Mouse (Mus musculus) heart, postnatal 0 days (tissue): Measurements from ENCODE around the gene Med13. TPM values are rescaled to one million over a fixed set of nuclear protein-coding genes. Genes with fewer than 3 reads are reported as not detected.
A peak's percentile ranks its signal among the peaks of the same experiment; 100 is the strongest.

Source experiments
- ATAC-seq: fragments of 200-750 bp; cut with Nextera tagmentation; 2 replicates; pipeline ENCODE4 v1.8.0; 2017; ENCODE audit warnings: low read depth, moderate number of reproducible peaks, moderate library complexity; ENCODE audit not compliant: insufficient read depth
- DNase-seq: peaks from one replicate; pipeline ENCODE4 v3.0.0-alpha.2; 2016; ENCODE audit warnings: low spot score
- H3K27ac ChIP-seq: fragments of 300-500 bp; sonication (generic); 2 replicates; pipeline ENCODE4 v1.5.1; 2014; ENCODE audit warnings: low read depth, mild to moderate bottlenecking
- H3K27me3 ChIP-seq: fragments of 300-500 bp; sonication (generic); 2 replicates; pipeline ENCODE4 v1.6.1; 2014; ENCODE audit warnings: low read length, mixed read lengths; ENCODE audit not compliant: control insufficient read depth, insufficient read depth
- H3K36me3 ChIP-seq: fragments of 300-500 bp; sonication (generic); replicated peaks from 2 replicates; pipeline ENCODE4 v1.6.1; 2014; ENCODE audit warnings: low read length, mixed read lengths; ENCODE audit not compliant: control insufficient read depth, insufficient read depth
- H3K4me1 ChIP-seq: fragments of 300-500 bp; sonication (generic); 2 replicates; pipeline ENCODE4 v1.6.1; 2014; ENCODE audit warnings: antibody characterized with exemption; ENCODE audit not compliant: control insufficient read depth, insufficient read depth
- H3K4me2 ChIP-seq: fragments of 300-500 bp; sonication (generic); 2 replicates; pipeline ENCODE4 v1.6.1; 2014; ENCODE audit warnings: low read depth, mild to moderate bottlenecking, low read length, moderate library complexity
- H3K4me3 ChIP-seq: fragments of 300-500 bp; sonication (generic); 2 replicates; pipeline ENCODE4 v1.5.1; 2014; ENCODE audit warnings: low read depth, low read length
- H3K9ac ChIP-seq: fragments of 300-500 bp; sonication (generic); replicated peaks from 2 replicates; pipeline ENCODE4 v1.6.1; 2014; ENCODE audit warnings: low read depth, low read length, mixed read lengths
- H3K9me3 ChIP-seq: fragments of 300-500 bp; sonication (generic); replicated peaks from 2 replicates; pipeline ENCODE4 v1.6.1; 2016; ENCODE audit warnings: low read length; ENCODE audit not compliant: control insufficient read depth
- CTCF ChIP-seq: IDR thresholded peaks from 2 replicates; pipeline ENCODE4 v1.5.1; 2016; ENCODE audit warnings: antibody characterized with exemption, control low read depth, low read depth
- EP300 ChIP-seq: IDR thresholded peaks from 2 replicates; pipeline ENCODE4 v1.6.1; 2016; ENCODE audit warnings: antibody characterized with exemption, low read depth
- WGBS: fragments of 180-500 bp; shearing (Covaris S2); extraction: QIAGEN DNeasy Blood & Tissue Kit; methylation state at CpG from one replicate; pipeline ENCODE4 v1.1.7; 2014; 5-methylcytosine and 5-hydroxymethylcytosine counted together
- polyA plus RNA-seq: library from polyadenylated mRNA; unstranded; fragments of >200 nt; fragmentation: Nextera tagmentation; extraction: Ambion mirVana; gene quantifications from 2 replicates; pipeline ENCODE4 v1.2.1, GENCODE M21; 2015
- total RNA-seq: library from RNA; depleted of rRNA; stranded (reverse); fragments of >200 nt; gene quantifications from 2 replicates; pipeline ENCODE4 v1.2.3, GENCODE M21; 2014; ENCODE audit warnings: low replicate concordance

Med13 gene
- total and polyA plus RNA-seq, 2 experiments from 2014 or later = 3.7 to 26.3 TPM

DNA sequence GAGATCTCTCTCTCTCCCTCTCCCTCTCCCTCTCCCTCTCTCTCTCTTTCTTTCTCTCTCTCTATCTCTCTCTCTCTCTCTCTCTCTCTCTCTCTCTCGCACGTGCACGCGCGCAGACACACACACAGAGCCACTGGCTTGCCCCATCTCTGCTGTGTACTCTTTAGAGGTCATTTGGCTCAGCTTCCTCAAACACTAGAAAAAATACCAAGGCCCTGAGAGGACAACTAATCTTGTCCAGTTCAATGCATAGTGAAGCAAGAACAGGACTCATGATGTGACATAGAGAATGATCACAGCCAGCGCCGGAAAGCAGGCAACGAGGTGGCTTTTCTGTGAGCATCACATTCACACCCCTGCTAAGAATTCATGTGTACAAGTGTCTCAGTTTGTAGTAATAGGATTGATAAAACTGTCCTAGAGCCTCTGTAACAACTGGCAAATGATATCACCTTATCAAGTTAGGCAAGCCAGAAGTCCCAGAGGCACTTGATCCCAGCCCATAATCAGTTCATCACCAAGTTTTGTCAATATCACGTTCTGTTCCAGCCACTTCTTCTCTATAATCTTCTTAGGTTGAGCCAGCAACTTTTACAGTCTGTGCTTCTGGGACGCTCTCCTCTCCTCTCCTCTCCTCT lies 25.2 kb upstream of the Med13 start:
- Histone ChIP-seq H3K4me1 (peaks cover 21% of the 10 kb centered on the region), H3K27ac (no peak overlapping the region), H3K4me3 (no peak overlapping the region), H3K27me3 (no peaks in the 10 kb centered on the region), H3K9me3 (no peaks in the 10 kb centered on the region), H3K9ac (no peak overlapping the region), H3K36me3 (no peaks in the 10 kb centered on the region), H3K4me2 (no peak overlapping the region)
- ATAC-seq = no peak
- WGBS = 77% methylated on average over 10 of the region's 10 CpGs
- no peak for DNase-seq
- TF ChIP-seq EP300 (no peak), CTCF (no peak)

DNA sequence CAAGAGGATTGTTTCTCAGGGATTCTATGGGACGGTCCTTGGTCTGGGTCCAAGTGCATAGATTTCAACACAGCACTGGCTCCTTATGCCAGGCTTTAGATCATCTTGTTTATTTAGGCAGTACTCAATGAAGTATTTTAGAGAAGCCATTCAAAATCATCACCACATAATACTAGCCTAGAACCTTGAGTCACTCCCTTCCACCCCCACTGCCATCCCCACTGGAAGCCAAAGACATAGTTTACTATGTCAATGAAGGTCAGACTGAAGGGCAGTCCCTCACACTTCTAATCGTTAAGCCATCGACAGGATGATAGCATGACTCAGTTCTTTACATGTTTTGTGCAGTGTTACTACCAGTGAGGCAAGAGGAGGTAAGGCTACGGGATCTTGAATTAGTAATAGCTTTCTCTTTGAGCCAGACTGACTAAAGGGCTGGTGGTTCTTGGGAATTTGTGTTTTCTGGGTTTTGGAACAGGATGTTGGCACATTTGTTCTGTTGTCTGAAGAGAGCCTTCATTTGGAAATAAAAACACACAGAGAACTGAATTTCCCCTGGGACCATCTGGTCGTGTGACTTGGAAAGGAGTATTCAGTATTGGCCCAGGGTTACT lies 24.2 kb upstream of the Med13 start:
- no peak for TF ChIP-seq EP300
- TF ChIP-seq CTCF = no peak
- H3K27ac ChIP-seq = no peak overlapping the region
- no peak overlapping the region for H3K9ac ChIP-seq
- DNase-seq = no peak
- 53% methylated on average over 5 of the region's 5 CpGs for WGBS
- no peak overlapping the region for H3K4me3 ChIP-seq
- no peaks in the 10 kb centered on the region for H3K27me3 ChIP-seq
- no peak overlapping the region for H3K4me2 ChIP-seq
- H3K36me3 ChIP-seq = no peaks in the 10 kb centered on the region
- peaks cover 21% of the 10 kb centered on the region for H3K4me1 ChIP-seq
- ATAC-seq = no peak
- no peaks in the 10 kb centered on the region for H3K9me3 ChIP-seq

DNA sequence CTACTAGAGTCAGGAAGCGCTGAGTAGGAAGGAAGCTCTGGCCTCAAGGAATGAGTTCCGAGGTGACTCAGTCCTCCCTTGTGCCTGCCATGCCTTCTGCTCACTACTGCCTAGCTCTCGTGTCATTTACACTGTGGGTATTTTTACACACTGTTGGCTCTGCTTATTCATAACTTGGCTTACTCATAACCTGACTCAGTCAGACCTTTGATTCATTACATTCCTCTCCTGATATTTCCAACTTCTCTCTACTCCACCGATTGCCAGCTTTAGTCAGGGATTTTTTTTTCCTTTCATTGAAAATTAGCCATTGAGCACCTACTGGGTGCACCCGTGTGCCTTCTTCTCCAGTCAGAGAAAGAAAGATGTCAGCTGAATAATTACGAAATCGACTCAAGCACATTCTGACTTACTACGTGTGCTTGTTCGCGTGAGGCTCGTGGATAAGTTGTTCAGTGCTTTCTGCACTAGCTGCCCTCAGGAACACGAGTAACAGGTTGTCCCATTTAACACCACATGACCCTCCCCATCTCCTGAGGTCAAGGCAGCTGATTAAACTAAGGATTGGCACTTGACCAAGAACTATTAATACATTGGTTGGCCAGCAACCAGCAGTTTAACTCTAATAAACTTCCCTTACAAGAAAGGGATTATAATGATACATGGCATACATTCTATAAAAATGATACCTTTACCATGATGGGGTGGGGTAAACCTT lies 23.3 kb upstream of the Med13 start:
- DNase-seq = no peak

DNA sequence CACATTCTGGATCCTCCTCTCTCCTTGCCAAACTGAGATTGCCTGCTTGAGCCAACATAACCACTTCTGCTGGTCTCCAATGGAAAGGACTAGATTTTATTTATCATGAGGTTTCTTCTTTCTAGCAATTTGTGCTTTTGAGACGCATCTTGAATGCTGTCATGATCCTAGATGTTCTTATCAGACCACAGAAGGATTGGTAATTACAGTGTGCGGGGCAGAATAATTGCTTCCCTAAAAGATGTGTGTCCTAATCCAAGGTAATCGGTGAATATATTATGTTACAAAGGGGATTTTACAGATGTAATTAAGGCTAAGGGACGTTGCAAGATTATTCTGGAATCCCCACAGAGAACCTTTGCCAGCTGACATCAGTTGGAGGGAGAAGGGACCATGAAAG lies 21.6 kb upstream of the Med13 start:
- H3K36me3 ChIP-seq = no peaks in the 10 kb centered on the region
- no peaks in the 10 kb centered on the region for H3K27me3 ChIP-seq
- ATAC-seq (no peak), DNase-seq (no peak)
- H3K4me1 ChIP-seq = peaks cover 21% of the 10 kb centered on the region
- TF ChIP-seq EP300 (no peak), CTCF (no peak)
- H3K4me3 ChIP-seq = no peak overlapping the region
- H3K9ac ChIP-seq = no peak overlapping the region
- 64% methylated on average over 4 of the region's 4 CpGs for WGBS
- no peak overlapping the region for H3K27ac ChIP-seq
- H3K9me3 ChIP-seq = no peaks in the 10 kb centered on the region
- H3K4me2 ChIP-seq = no peak overlapping the region

More for the DNA sequence above, 23.3 kb upstream of the Med13 start:
- 52% methylated on average over 12 of the region's 12 CpGs for WGBS
- Histone ChIP-seq H3K27me3 (no peaks in the 10 kb centered on the region), H3K9me3 (no peaks in the 10 kb centered on the region), H3K4me1 (peaks cover 21% of the 10 kb centered on the region), H3K27ac (no peak overlapping the region), H3K36me3 (no peaks in the 10 kb centered on the region), H3K4me2 (no peak overlapping the region), H3K9ac (no peak overlapping the region), H3K4me3 (no peak overlapping the region)
- 0 out of 2 replicates have a peak, but pooled peaks have one; percentile 17 for ATAC-seq
- TF ChIP-seq CTCF (no peak), EP300 (no peak)

DNA sequence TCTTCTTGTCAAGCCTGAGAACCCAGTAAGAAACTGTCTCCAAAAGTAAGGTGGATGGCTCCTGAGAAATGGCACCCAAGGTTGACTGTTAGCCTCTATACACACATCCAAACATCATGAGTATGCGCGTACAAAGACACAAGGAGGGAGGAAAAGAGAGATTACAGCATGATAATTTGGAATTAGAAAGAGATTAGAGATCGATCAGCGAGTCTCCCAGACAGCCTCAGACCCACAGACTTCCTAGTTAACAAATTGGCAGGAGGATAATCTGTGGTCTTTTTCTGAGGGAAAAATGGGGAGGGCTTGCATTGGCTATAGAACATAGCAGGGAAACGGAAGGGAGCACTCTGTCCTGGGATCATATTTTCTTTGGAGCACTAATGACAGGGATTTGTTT lies 20.4 kb upstream of the Med13 start:
- DNase-seq (no peak), ATAC-seq (no peak)
- H3K27ac ChIP-seq = no peak overlapping the region
- no peak overlapping the region for H3K4me2 ChIP-seq
- no peaks in the 10 kb centered on the region for H3K36me3 ChIP-seq
- 87% methylated on average over 5 of the region's 5 CpGs for WGBS
- no peaks in the 10 kb centered on the region for H3K9me3 ChIP-seq
- peaks cover 21% of the 10 kb centered on the region for H3K4me1 ChIP-seq
- H3K9ac ChIP-seq = no peak overlapping the region
- TF ChIP-seq EP300 (no peak), CTCF (no peak)
- H3K27me3 ChIP-seq = no peaks in the 10 kb centered on the region
- H3K4me3 ChIP-seq = no peak overlapping the region
